Mouse (Mus musculus) embryonic fibroblast, embryonic 13.5 days (primary cell): ENCODE measurements around the gene Tnnt3.

ENCODE experiments used
- CTCF ChIP-seq: IDR thresholded peaks from 2 replicates; pipeline ENCODE4 v1.5.1; 2011; ENCODE audit warnings: mild to moderate bottlenecking, control low read depth, low read length, moderate library complexity, borderline replicate concordance; ENCODE audit not compliant: insufficient read depth
- POLR2A ChIP-seq: IDR thresholded peaks from 2 replicates; pipeline ENCODE4 v1.6.1; 2011; ENCODE audit warnings: low read depth, mild to moderate bottlenecking, control low read depth, low read length, moderate library complexity

DNA sequence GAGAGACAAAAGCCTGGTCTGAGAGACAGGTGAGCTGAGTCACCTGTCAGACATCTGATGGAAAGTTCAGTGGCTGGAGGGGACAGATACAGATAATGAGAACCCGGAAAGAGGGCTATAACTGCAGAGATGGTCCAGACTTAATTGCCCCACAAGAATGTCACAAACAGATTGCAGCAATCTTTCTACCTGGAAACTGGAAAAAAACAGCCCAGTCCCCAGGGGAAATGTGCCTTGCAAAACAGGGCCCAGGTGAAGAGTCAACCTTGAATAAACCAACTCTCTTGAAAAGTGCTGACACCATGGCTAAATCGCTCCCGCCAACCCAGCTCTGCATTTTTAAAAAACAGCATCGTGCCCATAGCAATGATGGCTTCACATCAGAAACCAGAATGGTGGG is 21.7 kb downstream of the Tnnt3 start:
- no peak for TF ChIP-seq CTCF
- TF ChIP-seq POLR2A, result no peak
